Comparison of ENCODE assay signal across 9 mouse cellular contexts in the genomic region with DNA sequence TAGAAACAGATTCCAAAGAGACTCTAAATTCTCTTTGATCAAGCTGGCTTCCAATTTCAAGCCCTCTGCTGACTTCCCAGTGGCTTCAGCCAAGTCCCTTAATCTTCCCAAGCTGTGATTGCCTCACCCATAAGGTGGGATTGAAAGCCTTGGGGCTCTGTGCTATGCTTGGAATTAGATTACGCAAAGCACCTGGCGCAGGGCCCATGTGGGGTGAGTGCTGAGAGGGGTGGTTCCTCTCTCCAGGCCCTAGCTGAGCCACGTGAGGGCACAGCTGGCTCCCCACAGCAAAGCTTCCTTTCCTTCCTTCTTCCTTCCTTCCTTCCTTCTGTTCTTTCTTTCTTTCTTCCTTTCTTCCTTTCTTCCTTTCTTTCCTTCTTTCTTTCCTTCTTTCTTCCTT. TPM values are rescaled to one million over a fixed set of nuclear protein-coding genes. Genes with fewer than 3 reads are reported as not detected.
DNase-seq lines count a peak whose midpoint lies in the region; ATAC-seq and TF ChIP-seq lines count a peak whose summit lies in the region.
"Had no signal": no experiment of that assay in that cellular context is flagged by ENCODE, and none has a peak within 500 bp of the region (broad histone marks: within the 10 kb centered on the region; RNA-seq: fewer than 3 reads in every experiment).

No protein-coding gene starts in this region.

- peak; percentile 96 for ATAC-seq in lung, postnatal 0 days
- ATAC-seq in forebrain, embryonic 13.5 days: no peak
- ATAC-seq in inflammation-experienced regulatory T-cells, adult 6 months: no peak

- TF ChIP-seq EP300 in lung, postnatal 0 days (IDR thresholded peaks at IDR 0.05): peak; percentile 77

- 26% methylated on average over 3 of the region's 3 CpGs for whole genome bisulfite sequencing in lung, postnatal 0 days
- 66% methylated on average over 3 of the region's 3 CpGs for WGBS in forebrain, embryonic 13.5 days

- H3K36me3 ChIP-seq in lung, postnatal 0 days (ENCODE audit: insufficient read depth, low read length): no peaks in the 10 kb centered on the region
- no peaks in the 10 kb centered on the region for H3K36me3 ChIP-seq in forebrain, embryonic 13.5 days (ENCODE audit: poor library complexity, severe bottlenecking)

- no peak overlapping the region for H3K27ac ChIP-seq in lung, postnatal 0 days (ENCODE audit: low read length)
- no peak overlapping the region for H3K27ac ChIP-seq in forebrain, embryonic 13.5 days
- H3K27ac ChIP-seq: macrophage had no signal

- peak; percentile 15 for DNase-seq in thymus, postnatal 4 days
- DNase-seq in thymus, postnatal 0 days (ENCODE audit: low spot score): no peak
- DNase-seq in heart, adult 9 months (ENCODE audit: low spot score in 2 of 2): peak; percentile 85 to 93
- DNase-seq in lung, postnatal 0 days (ENCODE audit: low spot score): peak; percentile 87
- no peak for DNase-seq in right cerebral cortex, postnatal 36 days (ENCODE audit: low spot score in 2 of 2)
- DNase-seq in right cerebral cortex, postnatal 4 days: no peak

- no peak overlapping the region for H3K4me3 ChIP-seq in lung, postnatal 0 days (ENCODE audit: low read depth, low read length)
- no peak overlapping the region for H3K4me3 ChIP-seq in forebrain, embryonic 13.5 days

- H3K9me3 ChIP-seq in lung, postnatal 0 days (ENCODE audit: low read length): no peaks in the 10 kb centered on the region
- H3K9me3 ChIP-seq in forebrain, embryonic 13.5 days (replicated peaks): no peaks in the 10 kb centered on the region

- no peak overlapping the region for H3K4me2 ChIP-seq in lung, postnatal 0 days (replicated peaks; ENCODE audit: low read depth, low read length)
- H3K4me2 ChIP-seq in forebrain, embryonic 13.5 days: no peak overlapping the region

- H3K4me1 ChIP-seq in lung, postnatal 0 days (ENCODE audit: insufficient read depth, low read depth, low read length): no peaks in the 10 kb centered on the region
- H3K4me1 ChIP-seq in forebrain, embryonic 13.5 days: no peaks in the 10 kb centered on the region

- no peak overlapping the region for H3K9ac ChIP-seq in lung, postnatal 0 days (replicated peaks; ENCODE audit: low read depth)
- no peak overlapping the region for H3K9ac ChIP-seq in forebrain, embryonic 13.5 days

- no peak for TF ChIP-seq CTCF in lung, postnatal 0 days (IDR thresholded peaks at IDR 0.05)

- H3K27me3 ChIP-seq in lung, postnatal 0 days (replicated peaks; ENCODE audit: insufficient read depth, low read length): no peaks in the 10 kb centered on the region
- H3K27me3 ChIP-seq in forebrain, embryonic 13.5 days: no peaks in the 10 kb centered on the region

RNA-seq across cellular contexts. Expression of a gene that starts 54.4 kb away (rescaled TPM):
- 36.8 and 39.5 TPM in 2 replicates for polyA plus RNA-seq in thymus, postnatal 0 days (2015; fragmentation: Nextera tagmentation; extraction: Ambion mirVana)
- polyA plus RNA-seq in lung, postnatal 0 days (2015; fragmentation: Nextera tagmentation; extraction: Ambion mirVana): 51.1 and 53.2 TPM in 2 replicates
- polyA plus RNA-seq in forebrain, embryonic 13.5 days (2015; fragmentation: Nextera tagmentation; extraction: Ambion mirVana): 153 and 157 TPM in 2 replicates
- 1 to 10 TPM; 4.9 to 6.7 (median 5.8) TPM for polyA plus RNA-seq in inflammation-experienced regulatory T-cells, adult 6 months (2017; shearing (Covaris generic))

Comparison
In these comparisons a context has a peak if more than half of its experiments do, and no peak if none do; other contexts are left out.
1. DNase-seq: peak in thymus, postnatal 4 days (single experiment), heart, adult 9 months (2 of 2) and lung, postnatal 0 days (single experiment); none in thymus, postnatal 0 days (single experiment), right cerebral cortex, postnatal 36 days (0 of 2) and right cerebral cortex, postnatal 4 days (single experiment).